Mouse (Mus musculus) heart, embryonic 11.5 days (tissue): ENCODE measurements around the gene Amdhd2. TPM values are rescaled to one million over a fixed set of nuclear protein-coding genes. Genes with fewer than 3 reads are reported as not detected.
A peak's percentile ranks its signal among the peaks of the same experiment; 100 is the strongest.

Source experiments
- ATAC-seq: fragments of 200-750 bp; cut with Nextera tagmentation; replicated peaks from 2 replicates; pipeline ENCODE4 v1.8.0; 2017; ENCODE audit warnings: moderate library complexity; ENCODE audit not compliant: insufficient number of reproducible peaks, low FRiP score, low TSS enrichment
- H3K27ac ChIP-seq: fragments of 300-500 bp; sonication (generic); 2 replicates; pipeline ENCODE4 v1.5.1; 2014; ENCODE audit warnings: mild to moderate bottlenecking, low read depth, low read length
- H3K27me3 ChIP-seq: fragments of 300-500 bp; sonication (generic); 2 replicates; pipeline ENCODE4 v1.6.1; 2014; ENCODE audit warnings: mild to moderate bottlenecking, low read length, mixed read lengths; ENCODE audit not compliant: control insufficient read depth, insufficient read depth
- H3K36me3 ChIP-seq: fragments of 300-500 bp; sonication (generic); 2 replicates; pipeline ENCODE4 v1.6.1; 2014; ENCODE audit warnings: mild to moderate bottlenecking, low read length, moderate library complexity, mixed read lengths; ENCODE audit not compliant: control insufficient read depth, insufficient read depth
- H3K4me1 ChIP-seq: fragments of 300-500 bp; sonication (generic); 2 replicates; pipeline ENCODE4 v1.6.1; 2014; ENCODE audit warnings: low read length; ENCODE audit not compliant: control insufficient read depth, insufficient read depth
- H3K4me2 ChIP-seq: fragments of 300-500 bp; sonication (generic); 2 replicates; pipeline ENCODE4 v1.6.1; 2014; ENCODE audit warnings: mild to moderate bottlenecking, moderate library complexity
- H3K4me3 ChIP-seq: fragments of 300-500 bp; sonication (generic); 2 replicates; pipeline ENCODE4 v1.5.1; 2014; ENCODE audit warnings: low read depth, low read length
- H3K9ac ChIP-seq: fragments of 300-500 bp; sonication (generic); 2 replicates; pipeline ENCODE4 v1.6.1; 2014; ENCODE audit warnings: mild to moderate bottlenecking, low read depth, low read length, moderate library complexity
- H3K9me3 ChIP-seq: fragments of 300-500 bp; sonication (generic); replicated peaks from 2 replicates; pipeline ENCODE4 v1.6.1; 2016; ENCODE audit warnings: low read length; ENCODE audit not compliant: control insufficient read depth
- WGBS: fragments of 180-500 bp; shearing (Covaris S2); extraction: QIAGEN DNeasy Blood & Tissue Kit; methylation state at CpG from one replicate; pipeline ENCODE4 v1.1.7; 2014; ENCODE audit not compliant: insufficient replicate concordance; 5-methylcytosine and 5-hydroxymethylcytosine counted together
- polyA plus RNA-seq: library from polyadenylated mRNA; unstranded; fragments of >200 nt; fragmentation: Nextera tagmentation; extraction: Ambion mirVana; gene quantifications from 2 replicates; pipeline ENCODE4 v1.2.1, GENCODE M21; 2014

Amdhd2 gene
- polyA plus RNA-seq, 1 experiment from 2014 or later: 31.0 TPM

DNA sequence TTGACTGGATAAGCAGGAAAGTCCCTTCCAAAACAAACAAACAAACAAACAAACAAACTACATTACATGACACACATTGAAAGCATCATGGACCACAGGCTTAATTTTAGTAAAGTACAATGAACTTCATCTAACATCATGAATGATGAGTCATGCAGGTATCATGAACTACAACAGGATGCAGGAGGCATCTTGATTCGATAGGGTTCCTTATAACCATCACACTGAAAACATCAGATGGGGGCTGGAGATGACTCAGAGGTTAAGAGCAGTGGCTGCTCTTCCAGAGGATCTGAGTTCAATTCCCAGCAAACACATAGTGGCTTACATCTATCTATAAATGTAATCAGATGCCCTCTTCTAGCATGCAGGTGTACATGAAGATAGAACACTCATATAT lies 36.0 kb downstream of the Amdhd2 start:
- Histone ChIP-seq H3K9ac (no peak overlapping the region), H3K36me3 (no peaks in the 10 kb centered on the region), H3K27ac (no peak overlapping the region), H3K4me1 (no peaks in the 10 kb centered on the region), H3K27me3 (no peaks in the 10 kb centered on the region), H3K4me2 (no peak overlapping the region), H3K4me3 (no peak overlapping the region), H3K9me3 (no peaks in the 10 kb centered on the region)
- no peak for ATAC-seq
- 91% methylated on average over 1 of the region's 1 CpGs for WGBS

GRCm38 (mm10) chr17:24126801-24127200 lies 36.8 kb downstream of the Amdhd2 start:
- no peaks in the 10 kb centered on the region for H3K27me3 ChIP-seq
- H3K9ac ChIP-seq: no peak overlapping the region
- H3K9me3 ChIP-seq: no peaks in the 10 kb centered on the region
- WGBS: 77% methylated on average over 3 of the region's 3 CpGs
- H3K27ac ChIP-seq: no peak overlapping the region
- no peaks in the 10 kb centered on the region for H3K4me1 ChIP-seq
- no peak overlapping the region for H3K4me3 ChIP-seq
- no peak overlapping the region for H3K4me2 ChIP-seq
- no peak for ATAC-seq
- no peaks in the 10 kb centered on the region for H3K36me3 ChIP-seq

DNA sequence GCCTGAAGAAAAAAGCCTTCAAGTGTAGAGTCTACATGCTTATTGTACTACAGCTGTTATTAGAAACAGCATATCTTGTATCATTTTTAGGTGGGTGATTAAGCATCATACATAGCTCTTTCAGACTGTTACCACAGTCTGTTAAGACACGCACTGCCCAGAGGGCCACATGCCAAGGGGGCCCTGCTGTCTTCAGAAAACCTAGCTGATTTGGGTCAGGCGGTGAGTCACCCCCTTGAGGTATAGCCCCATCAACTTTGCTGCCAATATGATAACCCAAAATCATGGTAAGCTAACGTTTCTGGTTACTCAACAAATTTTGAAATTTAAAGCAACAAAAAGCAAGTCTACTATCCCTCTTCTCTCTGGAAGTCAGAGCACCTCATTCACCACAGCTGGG lies 44.1 kb downstream of the Amdhd2 start:
- no peak overlapping the region for H3K9ac ChIP-seq
- no peaks in the 10 kb centered on the region for H3K36me3 ChIP-seq
- 79% methylated on average over 3 of the region's 3 CpGs for WGBS
- no peak overlapping the region for H3K27ac ChIP-seq
- H3K9me3 ChIP-seq: no peaks in the 10 kb centered on the region
- no peaks in the 10 kb centered on the region for H3K27me3 ChIP-seq
- no peak overlapping the region for H3K4me2 ChIP-seq
- H3K4me3 ChIP-seq: no peak overlapping the region
- ATAC-seq: no peak
- H3K4me1 ChIP-seq: no peaks in the 10 kb centered on the region

DNA sequence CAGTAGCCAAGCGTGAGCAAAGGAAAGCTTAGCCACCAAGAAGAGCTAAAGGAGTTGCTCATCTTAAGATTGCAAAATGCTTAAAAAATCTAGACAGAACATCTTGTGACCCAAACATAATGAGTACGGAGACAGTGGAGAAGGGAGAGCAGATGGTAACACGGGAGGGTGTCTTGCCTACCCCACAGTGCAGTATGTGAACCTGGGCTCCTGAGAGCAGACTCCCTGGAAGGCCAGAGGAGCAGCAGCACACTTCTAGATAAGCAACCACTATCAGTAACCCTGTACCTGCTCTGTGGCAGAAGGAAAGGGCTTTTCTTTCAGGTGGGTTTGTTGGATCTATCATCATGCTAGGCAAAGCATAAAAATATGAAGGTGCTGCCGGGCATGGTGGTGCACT lies 50.5 kb downstream of the Amdhd2 start:
- no peak overlapping the region for H3K4me3 ChIP-seq
- H3K36me3 ChIP-seq: no peaks in the 10 kb centered on the region
- no peaks in the 10 kb centered on the region for H3K9me3 ChIP-seq
- WGBS: 78% methylated on average over 4 of the region's 4 CpGs
- no peak overlapping the region for H3K27ac ChIP-seq
- no peak overlapping the region for H3K9ac ChIP-seq
- H3K4me2 ChIP-seq: no peak overlapping the region
- H3K4me1 ChIP-seq: no peaks in the 10 kb centered on the region
- no peak for ATAC-seq
- H3K27me3 ChIP-seq: no peaks in the 10 kb centered on the region

DNA sequence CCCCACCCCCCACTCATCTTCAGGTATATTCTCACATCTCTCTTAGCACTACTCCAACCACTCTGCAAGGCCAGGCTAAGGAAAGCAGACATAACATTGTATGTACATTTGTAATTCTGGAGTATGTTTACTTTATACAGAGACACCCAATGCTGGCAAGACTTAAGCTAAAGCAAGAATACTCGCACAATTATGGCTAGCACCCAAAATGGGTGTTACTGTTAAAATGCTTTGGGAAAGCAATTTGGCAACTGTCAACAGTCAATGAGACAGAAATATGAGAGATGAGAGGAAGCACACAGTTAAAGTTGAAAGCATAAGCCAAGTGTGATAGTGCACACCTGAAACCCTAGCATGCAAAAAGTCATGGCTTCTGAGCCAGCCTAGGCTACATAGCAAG lies 52.3 kb downstream of the Amdhd2 start:
- no peaks in the 10 kb centered on the region for H3K27me3 ChIP-seq
- no peaks in the 10 kb centered on the region for H3K9me3 ChIP-seq
- WGBS: 90% methylated on average over 1 of the region's 1 CpGs
- ATAC-seq: no peak
- no peak overlapping the region for H3K9ac ChIP-seq
- H3K4me3 ChIP-seq: no peak overlapping the region
- H3K36me3 ChIP-seq: no peaks in the 10 kb centered on the region
- no peak overlapping the region for H3K27ac ChIP-seq
- no peaks in the 10 kb centered on the region for H3K4me1 ChIP-seq
- H3K4me2 ChIP-seq: no peak overlapping the region

GRCm38 (mm10) chr17:24108896-24109295 lies 54.7 kb downstream of the Amdhd2 start:
- WGBS: 32% methylated on average over 1 of the region's 1 CpGs
- H3K27me3 ChIP-seq: no peaks in the 10 kb centered on the region
- no peak overlapping the region for H3K4me3 ChIP-seq
- no peak overlapping the region for H3K4me2 ChIP-seq
- no peaks in the 10 kb centered on the region for H3K9me3 ChIP-seq
- H3K4me1 ChIP-seq: no peaks in the 10 kb centered on the region
- no peak overlapping the region for H3K9ac ChIP-seq
- peak overlapping the region; percentile 15; the same call in 1 of the 2 replicates for H3K27ac ChIP-seq
- ATAC-seq: no peak
- peaks cover 8% of the 10 kb centered on the region; the same call in 1 of the 2 replicates for H3K36me3 ChIP-seq

Other genes with a start within 250 kb of the Amdhd2 start
- gene Dcpp3, start 246.3 kb downstream of the Amdhd2 start, polyA plus RNA-seq: not detected in 2 replicates
- gene Sbp, start 222.1 kb downstream of the Amdhd2 start, polyA plus RNA-seq: not detected in 2 replicates
- not detected in 2 replicates for gene Sbpl, start 208.5 kb downstream of the Amdhd2 start, polyA plus RNA-seq
- not detected in 2 replicates for gene Prss30, start 183.2 kb downstream of the Amdhd2 start, polyA plus RNA-seq
- 0.17 TPM in 1 of 2 replicates, not detected in the other for gene Prss22, start 165.7 kb downstream of the Amdhd2 start, polyA plus RNA-seq
- 0.17 and 0.37 TPM in 2 replicates for gene Prss27, start 125.6 kb downstream of the Amdhd2 start, polyA plus RNA-seq
- gene Kctd5, start 90.3 kb downstream of the Amdhd2 start, polyA plus RNA-seq: 39.9 and 42.7 TPM in 2 replicates
- gene Pdpk1, start 12.8 kb downstream of the Amdhd2 start, polyA plus RNA-seq: 45.2 and 45.9 TPM in 2 replicates
- gene Atp6v0c, start 5.9 kb upstream of the Amdhd2 start, polyA plus RNA-seq: 552 and 561 TPM in 2 replicates
- gene Tbc1d24, start 41.8 kb upstream of the Amdhd2 start, polyA plus RNA-seq: 4.0 and 5.2 TPM in 2 replicates
- 2.0 TPM in 2 replicates for gene Ntn3, start 45.8 kb upstream of the Amdhd2 start, polyA plus RNA-seq
- 7.0 and 7.6 TPM in 2 replicates for gene Tedc2, start 57.1 kb upstream of the Amdhd2 start, polyA plus RNA-seq
- 47.4 and 55.2 TPM in 2 replicates for gene Ccnf, start 87.7 kb upstream of the Amdhd2 start, polyA plus RNA-seq
- gene Abca17, start 187.3 kb upstream of the Amdhd2 start, polyA plus RNA-seq: 0.06 TPM in 1 of 2 replicates, not detected in the other
- gene Abca3, start 188.2 kb upstream of the Amdhd2 start, polyA plus RNA-seq: 6.3 and 9.2 TPM in 2 replicates